Mouse (Mus musculus) liver, embryonic 14.5 days (tissue): ENCODE data around the gene Pkd2. TPM values are rescaled to one million over a fixed set of nuclear protein-coding genes. Genes with fewer than 3 reads are reported as not detected.
A peak's percentile ranks its signal among the peaks of the same experiment; 100 is the strongest.

Experiments
- ATAC-seq: fragments of 200-750 bp; cut with Nextera tagmentation; 2 replicates; pipeline ENCODE4 v1.8.0; 2017; ENCODE audit warnings: moderate number of reproducible peaks, mild to moderate bottlenecking, moderate library complexity; ENCODE audit not compliant: insufficient read depth
- DNase-seq, 3 experiments: peaks; one replicate each; pipeline ENCODE4 v3.0.0-alpha.2; 2012 to 2013; ENCODE audit warnings: low read depth in 3 of 3, low spot score in 3 of 3
- H3K27ac ChIP-seq: fragments of 300-500 bp; sonication (generic); 2 replicates; pipeline ENCODE4 v1.5.1; 2014; ENCODE audit warnings: moderate library complexity, mild to moderate bottlenecking, control low read depth, inconsistent platforms
- H3K27me3 ChIP-seq: fragments of 300-500 bp; sonication (generic); 2 replicates; pipeline ENCODE4 v1.6.1; 2014; ENCODE audit warnings: mild to moderate bottlenecking, low read length, moderate library complexity; ENCODE audit not compliant: control insufficient read depth, insufficient read depth
- H3K36me3 ChIP-seq: fragments of 300-500 bp; sonication (generic); replicated peaks from 2 replicates; pipeline ENCODE4 v1.6.1; 2014; ENCODE audit warnings: low read depth; ENCODE audit not compliant: control insufficient read depth, insufficient read depth
- H3K4me1 ChIP-seq, 2 experiments: fragments of 200-500 bp in 1 of 2; fragments of 300-500 bp in 1 of 2; sonication (generic) in 1 of 2; replicated peaks; 2 replicates each; pipeline ENCODE4 v1.6.1; 2012 to 2014; ENCODE audit warnings: antibody characterized with exemption in 1 of 2, inconsistent platforms in 1 of 2, low read length in 1 of 2; ENCODE audit not compliant: control insufficient read depth in 2 of 2, insufficient read depth in 2 of 2
- H3K4me2 ChIP-seq: fragments of 300-500 bp; sonication (generic); 2 replicates; pipeline ENCODE4 v1.6.1; 2014; ENCODE audit warnings: low read depth, mild to moderate bottlenecking, control low read depth, moderate library complexity
- H3K4me3 ChIP-seq, 2 experiments: fragments of 200-500 bp in 1 of 2; fragments of 300-500 bp in 1 of 2; sonication (generic) in 1 of 2; 2 replicates each; pipeline ENCODE4 v1.5.1; 2012 to 2014; ENCODE audit warnings: low read depth in 2 of 2, low read length in 2 of 2, mild to moderate bottlenecking in 2 of 2, control low read depth in 1 of 2, inconsistent platforms in 1 of 2, moderate library complexity in 1 of 2; ENCODE audit not compliant: insufficient read depth in 1 of 2
- H3K9ac ChIP-seq: fragments of 300-500 bp; sonication (generic); replicated peaks from 2 replicates; pipeline ENCODE4 v1.6.1; 2014; ENCODE audit warnings: mild to moderate bottlenecking, control low read depth, moderate library complexity
- H3K9me3 ChIP-seq: fragments of 300-500 bp; sonication (generic); 2 replicates; pipeline ENCODE4 v1.6.1; 2016; ENCODE audit warnings: low read length, mixed read lengths; ENCODE audit not compliant: control insufficient read depth
- CTCF ChIP-seq: IDR thresholded peaks from 2 replicates; pipeline ENCODE4 v1.5.1; 2016; ENCODE audit warnings: antibody characterized with exemption, low read depth, control low read depth
- EP300 ChIP-seq: IDR thresholded peaks from 2 replicates; pipeline ENCODE4 v1.6.1; 2016; ENCODE audit warnings: antibody characterized with exemption, low read depth
- WGBS: fragments of 180-500 bp; shearing (Covaris S2); extraction: QIAGEN DNeasy Blood & Tissue Kit; methylation state at CpG from one replicate; pipeline ENCODE4 v1.1.7; 2014; ENCODE audit not compliant: insufficient replicate concordance; 5-methylcytosine and 5-hydroxymethylcytosine counted together
- polyA plus RNA-seq, 2 experiments: library from polyadenylated mRNA; depleted of rRNA in 1 of 2; stranded (reverse) in 1 of 2; unstranded in 1 of 2; fragments of >200 nt; fragmentation: Nextera tagmentation in 1 of 2; extraction: Ambion mirVana in 1 of 2; gene quantifications; 2 replicates each; pipeline versions ENCODE4 v1.2.1 to v1.2.3; 2012 to 2014

Pkd2 gene
- polyA plus RNA-seq, 2 experiments = 0.90 to 2.4 TPM

- ATAC-seq (no peak), DNase-seq (no peak)
- no peaks in the 10 kb centered on the region for H3K9me3 ChIP-seq
- H3K36me3 ChIP-seq = no peaks in the 10 kb centered on the region
- H3K4me3 ChIP-seq = no peak overlapping the region
- peaks cover 0 to 10% of the 10 kb centered on the region in 2 experiments; a peak in 3 of 4 replicates for H3K4me1 ChIP-seq
- no peak overlapping the region for H3K9ac ChIP-seq
- no peak overlapping the region for H3K27ac ChIP-seq
- WGBS = 74% methylated on average over 2 of the region's 2 CpGs
- H3K4me2 ChIP-seq = no peak overlapping the region
- no peaks in the 10 kb centered on the region for H3K27me3 ChIP-seq
- no peak for TF ChIP-seq CTCF
- no peak for TF ChIP-seq EP300
Observed at GRCm38 (mm10) chr5:104504883-104505282, 45.6 kb downstream of the Pkd2 start.

- Histone ChIP-seq H3K4me2 (peak overlapping the region; percentile 84), H3K9me3 (no peaks in the 10 kb centered on the region), H3K4me1 (peaks cover 0 to 10% of the 10 kb centered on the region in 2 experiments; a peak in 3 of 4 replicates), H3K27ac (no peak overlapping the region), H3K4me3 (peak overlapping the region; percentile 87 to 94; a peak in 2 of 4 replicates), H3K36me3 (no peaks in the 10 kb centered on the region), H3K27me3 (no peaks in the 10 kb centered on the region), H3K9ac (peak overlapping the region; percentile 73; the same call in 1 of the 2 replicates)
- ATAC-seq (no peak), DNase-seq (no peak)
- WGBS = 3% methylated on average over 2 of the region's 2 CpGs
- TF ChIP-seq CTCF = no peak
- no peak for TF ChIP-seq EP300
Observed at GRCm38 (mm10) chr5:104507829-104508194, 48.6 kb downstream of the Pkd2 start.

- Histone ChIP-seq H3K36me3 (no peaks in the 10 kb centered on the region; the same call in 1 of the 2 replicates), H3K4me2 (peak within 1 kb of the TSS; percentile 84), H3K27ac (peak within 1 kb of the TSS; percentile 64), H3K9me3 (no peaks in the 10 kb centered on the region), H3K27me3 (no peaks in the 10 kb centered on the region), H3K9ac (peak within 1 kb of the TSS; percentile 73), H3K4me1 (peaks cover 0 to 10% of the 10 kb centered on the region in 2 experiments; a peak in 3 of 4 replicates), H3K4me3 (peak within 1 kb of the TSS; percentile 87 to 94)
- ATAC-seq = peak; percentile 91
- WGBS = under 1% methylated on average over 77 of the region's 83 CpGs
- TF ChIP-seq CTCF (no peak), EP300 (no peak)
- DNase-seq = peak; percentile 54 to 59 (median 56)
Observed at GRCm38 (mm10) chr5:104508195-104508891, 49.1 kb downstream of the Pkd2 start, which contains the start of gene BC005561. BC005561 (plus strand) TSS chr5:104508352.

GRCm38 (mm10) chr5:104511211-104511610 is 52.0 kb downstream of the Pkd2 start:
- DNase-seq (no peak), ATAC-seq (no peak)
- peaks cover 0 to 10% of the 10 kb centered on the region in 2 experiments; a peak in 3 of 4 replicates for H3K4me1 ChIP-seq
- H3K4me3 ChIP-seq = no peak overlapping the region
- H3K9me3 ChIP-seq = no peaks in the 10 kb centered on the region
- no peak overlapping the region for H3K9ac ChIP-seq
- H3K4me2 ChIP-seq = no peak overlapping the region
- no peaks in the 10 kb centered on the region; the same call in 1 of the 2 replicates for H3K36me3 ChIP-seq
- H3K27me3 ChIP-seq = no peaks in the 10 kb centered on the region
- no peak overlapping the region for H3K27ac ChIP-seq
- WGBS = 80% methylated on average over 3 of the region's 3 CpGs
- no peak for TF ChIP-seq EP300
- TF ChIP-seq CTCF = no peak

GRCm38 (mm10) chr5:104538612-104539011 is 79.4 kb downstream of the Pkd2 start:
- H3K36me3 ChIP-seq = peaks cover 2% of the 10 kb centered on the region
- no peaks in the 10 kb centered on the region for H3K27me3 ChIP-seq
- 66% methylated on average over 1 of the region's 1 CpGs for WGBS

More at GRCm38 (mm10) chr5:104538612-104539011, 79.4 kb downstream of the Pkd2 start:
- H3K4me2 ChIP-seq = no peak overlapping the region
- no peaks in the 10 kb centered on the region for H3K9me3 ChIP-seq
- no peak overlapping the region for H3K9ac ChIP-seq
- H3K4me1 ChIP-seq = no peaks in the 10 kb centered on the region
- ATAC-seq (no peak), DNase-seq (no peak)
- no peak for TF ChIP-seq CTCF
- TF ChIP-seq EP300 = no peak
- no peak overlapping the region for H3K4me3 ChIP-seq
- no peak overlapping the region for H3K27ac ChIP-seq
